Mouse (Mus musculus): ENCODE measurements around the gene Cebpa. TPM values are rescaled to one million over a fixed set of nuclear protein-coding genes. Genes with fewer than 3 reads are reported as not detected.

The Cebpa gene
- polyA plus RNA-seq, 1 experiment from 2014 or later: 0.74 TPM

- Histone ChIP-seq H3K9me3 (no peaks in the 10 kb centered on the region), H3K4me2 (replicated peaks) (no peak overlapping the region), H3K4me1 (no peaks in the 10 kb centered on the region), H3K9ac (no peak overlapping the region), H3K27ac (no peak overlapping the region), H3K36me3 (no peaks in the 10 kb centered on the region), H3K27me3 (replicated peaks) (no peaks in the 10 kb centered on the region), H3K4me3 (no peak overlapping the region)
- no peak for ATAC-seq (ENCODE audit: low FRiP score, low read depth)
- WGBS: 70% methylated on average over 16 of the region's 16 CpGs
Observed at GRCm38 (mm10) chr7:35156561-35157477, 37.7 kb downstream of the Cebpa start.

DNA sequence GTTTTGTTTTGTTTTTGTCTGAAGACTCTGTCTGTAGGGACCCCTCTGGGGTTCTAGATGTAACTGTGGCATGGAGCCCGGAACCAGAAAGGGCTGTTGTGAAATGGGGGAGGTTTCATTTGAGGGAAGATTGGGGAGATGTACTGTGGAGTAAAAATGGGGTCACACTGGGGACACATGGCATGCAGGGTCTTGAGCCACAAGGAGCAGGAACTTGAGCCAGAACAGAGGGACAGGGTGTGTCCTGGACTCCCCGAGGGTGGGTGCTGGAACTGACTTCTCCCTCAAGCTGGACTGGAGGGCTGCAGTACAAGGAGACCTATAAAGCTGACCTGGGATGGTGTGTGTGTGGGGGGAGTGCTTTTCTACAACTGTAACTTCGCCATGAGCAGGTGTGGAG is 38.4 kb downstream of the Cebpa start:
- Histone ChIP-seq H3K9me3 (no peaks in the 10 kb centered on the region), H3K27ac (no peak overlapping the region), H3K36me3 (no peaks in the 10 kb centered on the region), H3K4me1 (no peaks in the 10 kb centered on the region), H3K27me3 (replicated peaks) (no peaks in the 10 kb centered on the region), H3K9ac (no peak overlapping the region), H3K4me2 (replicated peaks) (no peak overlapping the region), H3K4me3 (no peak overlapping the region)
- 88% methylated on average over 3 of the region's 3 CpGs for WGBS
- no peak for ATAC-seq (ENCODE audit: low FRiP score, low read depth)

- Histone ChIP-seq H3K36me3 (no peaks in the 10 kb centered on the region), H3K27ac (no peak overlapping the region), H3K4me3 (no peak overlapping the region), H3K9ac (no peak overlapping the region), H3K4me1 (no peaks in the 10 kb centered on the region), H3K4me2 (replicated peaks) (no peak overlapping the region), H3K27me3 (replicated peaks) (no peaks in the 10 kb centered on the region), H3K9me3 (no peaks in the 10 kb centered on the region)
- ATAC-seq (ENCODE audit: low FRiP score, low read depth): no peak
- 80% methylated on average over 6 of the region's 6 CpGs for WGBS
Observed at GRCm38 (mm10) chr7:35162443-35162842, 43.4 kb downstream of the Cebpa start.

DNA sequence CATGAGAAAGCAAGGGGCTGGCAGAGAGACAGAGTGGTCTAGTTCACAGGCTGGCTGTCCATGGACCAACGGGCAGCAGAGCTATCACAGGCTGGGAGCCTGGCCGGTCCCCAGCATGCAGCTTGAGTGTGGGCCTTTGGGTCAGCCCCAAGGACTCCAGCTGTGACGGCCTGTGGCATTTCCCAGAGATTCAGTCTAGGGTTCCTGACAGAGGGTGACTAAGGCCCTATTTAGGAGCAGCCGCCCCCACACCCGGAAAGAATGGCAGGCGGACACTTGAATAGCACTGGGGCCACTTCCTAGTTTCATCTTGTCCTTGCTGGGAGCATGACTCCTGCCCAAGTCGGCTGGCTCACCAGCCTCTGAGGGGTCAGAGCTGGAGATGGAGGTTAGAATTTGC is 44.5 kb downstream of the Cebpa start:
- H3K36me3 ChIP-seq: no peaks in the 10 kb centered on the region
- H3K27me3 ChIP-seq (replicated peaks): no peaks in the 10 kb centered on the region
- H3K9me3 ChIP-seq: no peaks in the 10 kb centered on the region
- no peaks in the 10 kb centered on the region for H3K4me1 ChIP-seq
- no peak overlapping the region for H3K4me3 ChIP-seq
- no peak overlapping the region for H3K9ac ChIP-seq
- H3K27ac ChIP-seq: no peak overlapping the region
- no peak overlapping the region for H3K4me2 ChIP-seq (replicated peaks)
- 78% methylated on average over 7 of the region's 7 CpGs for WGBS
- ATAC-seq (ENCODE audit: low FRiP score, low read depth): no peak

- no peak overlapping the region for H3K27ac ChIP-seq
- H3K9ac ChIP-seq: no peak overlapping the region
- H3K4me3 ChIP-seq: no peak overlapping the region
- 85% methylated on average over 6 of the region's 6 CpGs for WGBS
- H3K4me2 ChIP-seq (replicated peaks): no peak overlapping the region
- no peaks in the 10 kb centered on the region for H3K36me3 ChIP-seq
- no peaks in the 10 kb centered on the region for H3K27me3 ChIP-seq (replicated peaks)
- H3K9me3 ChIP-seq: no peaks in the 10 kb centered on the region
- no peaks in the 10 kb centered on the region for H3K4me1 ChIP-seq
- no peak for ATAC-seq (ENCODE audit: low FRiP score, low read depth)
Observed at GRCm38 (mm10) chr7:35164131-35164530, 45.0 kb downstream of the Cebpa start.

DNA sequence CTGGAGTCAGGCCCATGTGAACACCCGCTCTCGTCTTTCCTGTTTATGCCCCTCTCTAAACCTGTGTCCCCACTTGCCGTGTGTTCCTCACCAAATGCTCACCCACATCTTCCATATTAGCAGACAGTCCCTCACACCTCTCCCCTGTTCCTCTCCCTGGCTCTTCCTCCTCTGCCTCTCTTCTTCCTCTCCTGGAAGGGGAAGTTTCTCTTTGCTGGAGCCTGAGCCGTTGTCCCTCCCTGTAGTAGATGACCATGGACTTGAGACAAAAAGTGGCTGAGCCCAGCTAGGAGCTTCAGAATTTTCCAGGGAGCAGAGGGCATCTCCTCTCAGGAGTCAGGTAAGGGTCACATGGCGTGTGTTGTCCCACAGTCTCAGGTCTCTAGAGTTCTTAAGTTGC is 47.9 kb downstream of the Cebpa start:
- no peaks in the 10 kb centered on the region for H3K27me3 ChIP-seq (replicated peaks)
- H3K9me3 ChIP-seq: no peaks in the 10 kb centered on the region
- ATAC-seq (ENCODE audit: low FRiP score, low read depth): no peak
- H3K9ac ChIP-seq: no peak overlapping the region
- no peak overlapping the region for H3K27ac ChIP-seq
- 88% methylated on average over 5 of the region's 5 CpGs for WGBS
- no peak overlapping the region for H3K4me3 ChIP-seq
- no peak overlapping the region for H3K4me2 ChIP-seq (replicated peaks)
- peaks cover 4% of the 10 kb centered on the region for H3K4me1 ChIP-seq
- no peaks in the 10 kb centered on the region for H3K36me3 ChIP-seq

GRCm38 (mm10) chr7:35167925-35168324 is 48.8 kb downstream of the Cebpa start:
- peaks cover 4% of the 10 kb centered on the region for H3K4me1 ChIP-seq
- WGBS: 46% methylated on average over 2 of the region's 2 CpGs
- no peak overlapping the region for H3K27ac ChIP-seq
- no peak overlapping the region for H3K4me2 ChIP-seq (replicated peaks)
- H3K4me3 ChIP-seq: no peak overlapping the region
- H3K36me3 ChIP-seq: no peaks in the 10 kb centered on the region
- no peak overlapping the region for H3K9ac ChIP-seq
- H3K9me3 ChIP-seq: no peaks in the 10 kb centered on the region
- ATAC-seq (ENCODE audit: low FRiP score, low read depth): no peak
- no peaks in the 10 kb centered on the region for H3K27me3 ChIP-seq (replicated peaks)

GRCm38 (mm10) chr7:35169341-35169740 is 50.2 kb downstream of the Cebpa start:
- WGBS: 17% methylated on average over 6 of the region's 6 CpGs
- H3K27ac ChIP-seq: no peak overlapping the region
- H3K4me2 ChIP-seq (replicated peaks): no peak overlapping the region
- no peaks in the 10 kb centered on the region for H3K36me3 ChIP-seq
- no peaks in the 10 kb centered on the region for H3K9me3 ChIP-seq
- H3K9ac ChIP-seq: no peak overlapping the region
- peaks cover 4% of the 10 kb centered on the region for H3K4me1 ChIP-seq
- no peak overlapping the region for H3K4me3 ChIP-seq
- H3K27me3 ChIP-seq (replicated peaks): 0 out of 2 replicates have a peak, but pooled peaks cover 2% of the 10 kb centered on the region
- ATAC-seq (ENCODE audit: low FRiP score, low read depth): 0 out of 2 replicates have a peak, but pooled peaks have one; percentile 22

Small RNA genes lying within 50 kb of the gene (microRNA-seq; reads per million reads assigned to microRNA genes)
- not detected for gene Gm25033

Other genes with a start within 250 kb of the Cebpa start
- gene Pepd, start 206.9 kb upstream of the Cebpa start, polyA plus RNA-seq (2016; fragmentation: Nextera tagmentation; extraction: Ambion mirVana): 60.5 and 67.1 TPM in 2 replicates
- 48.4 and 50.9 TPM in 2 replicates for gene Cebpg, start 62.7 kb upstream of the Cebpa start, polyA plus RNA-seq (2016; fragmentation: Nextera tagmentation; extraction: Ambion mirVana)
- 1.4 and 1.7 TPM in 2 replicates for gene Slc7a10, start 67.1 kb downstream of the Cebpa start, polyA plus RNA-seq (2016; fragmentation: Nextera tagmentation; extraction: Ambion mirVana)
- gene Lrp3, start 96.2 kb downstream of the Cebpa start, polyA plus RNA-seq (2016; fragmentation: Nextera tagmentation; extraction: Ambion mirVana): 23.2 and 24.6 TPM in 2 replicates
- gene Gpatch1, start 199.1 kb downstream of the Cebpa start, polyA plus RNA-seq (2016; fragmentation: Nextera tagmentation; extraction: Ambion mirVana): 20.0 and 20.3 TPM in 2 replicates
- gene Rhpn2, start 214.9 kb downstream of the Cebpa start, polyA plus RNA-seq (2016; fragmentation: Nextera tagmentation; extraction: Ambion mirVana): 3.7 TPM in 2 replicates

All from neural tube, embryonic 12.5 days (tissue).